Mouse (Mus musculus) heart, embryonic 12.5 days (tissue): ENCODE measurements around the gene Ppie. TPM values are rescaled to one million over a fixed set of nuclear protein-coding genes. Genes with fewer than 3 reads are reported as not detected.
"Not testable (repeated sequence)": the region's sequence is repeated elsewhere in the genome, so short reads cannot be mapped to it uniquely, and the experiment has no call there.

Experiments
- ATAC-seq: fragments of 200-750 bp; cut with Nextera tagmentation; 2 replicates; pipeline ENCODE4 v1.8.0; 2017; ENCODE audit warnings: moderate TSS enrichment, moderate library complexity; ENCODE audit not compliant: insufficient number of reproducible peaks, low FRiP score
- H3K27ac ChIP-seq: fragments of 300-500 bp; sonication (generic); 2 replicates; pipeline ENCODE4 v1.5.1; 2016; ENCODE audit warnings: mild to moderate bottlenecking, moderate library complexity; ENCODE audit not compliant: poor library complexity, severe bottlenecking
- H3K27me3 ChIP-seq: fragments of 300-500 bp; sonication (generic); replicated peaks from 2 replicates; pipeline ENCODE4 v1.6.1; 2016; ENCODE audit warnings: mild to moderate bottlenecking, moderate library complexity
- H3K36me3 ChIP-seq: fragments of 300-500 bp; sonication (generic); 2 replicates; pipeline ENCODE4 v1.6.1; 2016; ENCODE audit warnings: mild to moderate bottlenecking, moderate library complexity
- H3K4me1 ChIP-seq: fragments of 300-500 bp; sonication (generic); replicated peaks from 2 replicates; pipeline ENCODE4 v1.6.1; 2016; ENCODE audit warnings: mild to moderate bottlenecking
- H3K4me2 ChIP-seq: fragments of 300-500 bp; sonication (generic); 2 replicates; pipeline ENCODE4 v1.6.1; 2016; ENCODE audit warnings: mild to moderate bottlenecking, moderate library complexity
- H3K4me3 ChIP-seq: fragments of 300-500 bp; sonication (generic); 2 replicates; pipeline ENCODE4 v1.5.1; 2016; ENCODE audit warnings: mild to moderate bottlenecking
- H3K9ac ChIP-seq: fragments of 300-500 bp; sonication (generic); 2 replicates; pipeline ENCODE4 v1.6.1; 2016; ENCODE audit warnings: mild to moderate bottlenecking, moderate library complexity
- H3K9me3 ChIP-seq: fragments of 300-500 bp; sonication (generic); replicated peaks from 2 replicates; pipeline ENCODE4 v1.6.1; 2016; ENCODE audit warnings: mild to moderate bottlenecking, moderate library complexity
- WGBS: fragments of 180-500 bp; shearing (Covaris S2); methylation state at CpG from one replicate; pipeline ENCODE4 v1.1.7; 2016; 5-methylcytosine and 5-hydroxymethylcytosine counted together
- polyA plus RNA-seq: library from polyadenylated mRNA; unstranded; fragments of >200 nt; fragmentation: Nextera tagmentation; extraction: Ambion mirVana; gene quantifications from 2 replicates; pipeline ENCODE4 v1.2.1, GENCODE M21; 2016

The Ppie gene
- polyA plus RNA-seq: 54.0 and 59.3 TPM in 2 replicates

DNA sequence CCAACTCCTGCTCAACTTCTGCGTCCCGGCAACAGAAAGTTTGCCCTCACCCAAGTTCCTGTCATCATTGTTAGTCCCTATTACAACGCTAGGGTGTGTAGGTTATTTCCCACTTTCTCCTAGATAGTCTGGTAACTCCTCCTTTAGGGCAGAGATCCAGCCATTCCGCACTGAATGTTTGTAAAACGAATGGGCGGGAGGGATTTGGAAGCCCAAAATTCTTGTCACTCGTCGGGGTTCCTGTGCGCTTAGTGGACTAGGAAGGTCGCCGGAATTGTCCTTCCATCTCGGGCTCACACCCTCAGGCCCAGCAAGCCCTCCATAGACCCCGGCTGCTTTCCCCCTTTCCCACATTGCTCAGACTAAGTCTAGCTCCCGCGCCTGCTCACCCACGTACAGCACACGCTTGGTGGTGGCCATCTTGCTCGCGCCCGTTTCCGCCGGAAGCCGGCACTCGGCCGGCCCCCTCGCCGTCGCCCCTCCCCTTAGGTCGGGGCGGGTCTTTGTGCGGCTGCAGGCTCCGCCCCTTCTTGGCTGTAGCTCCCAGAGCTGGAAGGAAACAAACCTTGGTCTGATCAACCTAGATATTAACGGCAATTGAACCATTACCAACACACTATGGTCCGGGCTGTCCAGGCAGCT lies at the start of gene Ppie:
Ppie (minus strand) TSS at position 439 of the 642 bp plus-strand sequence.
- peak; percentile 94 for ATAC-seq
- peaks cover 14% of the 10 kb centered on the region for H3K4me1 ChIP-seq
- 0 out of 2 replicates have a peak, but pooled peaks cover 6% of the 10 kb centered on the region for H3K27me3 ChIP-seq
- H3K36me3 ChIP-seq: peaks cover 25% of the 10 kb centered on the region
- H3K4me3 ChIP-seq: peak within 1 kb of the TSS; percentile 62
- H3K9me3 ChIP-seq: no peaks in the 10 kb centered on the region
- peak within 1 kb of the TSS; percentile 65 for H3K27ac ChIP-seq
- peak within 1 kb of the TSS; percentile 65 for H3K9ac ChIP-seq
- peak within 1 kb of the TSS; percentile 93 for H3K4me2 ChIP-seq
- WGBS: under 1% methylated on average over 34 of the region's 34 CpGs

- ATAC-seq: no peak
- no peak overlapping the region for H3K9ac ChIP-seq
- no peaks in the 10 kb centered on the region for H3K36me3 ChIP-seq
- 0 out of 2 replicates have a peak, but pooled peaks cover under 1% of the 10 kb centered on the region for H3K9me3 ChIP-seq
- no peak overlapping the region for H3K27ac ChIP-seq
- WGBS: 55% methylated on average over 3 of the region's 3 CpGs
- H3K4me1 ChIP-seq: peaks cover 18% of the 10 kb centered on the region
- H3K27me3 ChIP-seq: peaks cover 100% of the 10 kb centered on the region
- no peak overlapping the region for H3K4me3 ChIP-seq
- H3K4me2 ChIP-seq: no peak overlapping the region
These were observed 45.1 kb upstream of the Ppie start for GRCm38 (mm10) chr4:123184816-123185215.

GRCm38 (mm10) chr4:123183239-123184056 lies 43.7 kb upstream of the Ppie start:
- ATAC-seq: peak; percentile 81
- Histone ChIP-seq H3K4me3 (peak overlapping the region; percentile 54), H3K27ac (no peak overlapping the region), H3K27me3 (peaks cover 97% of the 10 kb centered on the region), H3K9ac (peak overlapping the region; percentile 59), H3K9me3 (0 out of 2 replicates have a peak, but pooled peaks cover 5% of the 10 kb centered on the region), H3K36me3 (no peaks in the 10 kb centered on the region), H3K4me2 (peak overlapping the region; percentile 84), H3K4me1 (peaks cover 18% of the 10 kb centered on the region)
- WGBS: 10% methylated on average over 44 of the region's 44 CpGs

- WGBS: under 1% methylated on average over 44 of the region's 44 CpGs
These were observed 42.8 kb upstream of the Ppie start, which contains the start of gene Hpcal4 for GRCm38 (mm10) chr4:123182328-123183238. Gene Hpcal4 (plus strand): TSS chr4:123183227.

GRCm38 (mm10) chr4:123171811-123172210 lies 32.1 kb upstream of the Ppie start:
- Histone ChIP-seq H3K4me3 (no peak overlapping the region), H3K27ac (no peak overlapping the region), H3K4me1 (peaks cover 5% of the 10 kb centered on the region; the same call in 1 of the 2 replicates), H3K27me3 (peaks cover 38% of the 10 kb centered on the region), H3K4me2 (no peak overlapping the region), H3K9ac (no peak overlapping the region), H3K9me3 (peaks cover 8% of the 10 kb centered on the region), H3K36me3 (no peaks in the 10 kb centered on the region)
- ATAC-seq: no peak

More at GRCm38 (mm10) chr4:123182328-123183238, 42.8 kb upstream of the Ppie start, which contains the start of gene Hpcal4:
- peak; percentile 67 for ATAC-seq
- Histone ChIP-seq H3K4me1 (peaks cover 18% of the 10 kb centered on the region), H3K4me2 (peak within 1 kb of the TSS; percentile 84), H3K9me3 (0 out of 2 replicates have a peak, but pooled peaks cover 5% of the 10 kb centered on the region), H3K36me3 (no peaks in the 10 kb centered on the region), H3K4me3 (peak within 1 kb of the TSS; percentile 54), H3K27ac (no peak within 1 kb of the TSS), H3K27me3 (peaks cover 95% of the 10 kb centered on the region), H3K9ac (peak within 1 kb of the TSS; percentile 59)

DNA sequence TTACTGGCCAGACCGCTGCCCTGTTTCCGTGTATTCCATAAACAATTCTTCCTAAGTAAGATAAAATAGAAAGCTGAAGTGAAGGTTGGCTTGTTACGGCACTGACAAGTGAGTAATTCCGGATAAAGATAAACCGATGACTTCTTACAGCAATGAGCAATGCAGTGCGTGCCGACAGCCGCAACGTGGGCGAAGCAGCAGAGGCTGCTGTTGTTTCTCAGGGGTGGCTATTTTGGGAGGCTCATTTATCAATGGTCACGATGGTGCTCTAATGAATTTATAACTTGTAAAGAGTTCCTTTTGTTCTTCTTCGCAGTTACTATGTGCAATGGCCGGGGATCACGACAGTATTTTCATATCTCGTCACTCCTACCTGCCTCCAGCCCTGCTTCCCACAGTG lies 24.4 kb upstream of the Ppie start:
- WGBS: 41% methylated on average over 15 of the region's 15 CpGs
- peaks cover 19% of the 10 kb centered on the region for H3K4me1 ChIP-seq
- peak overlapping the region; percentile 28 for H3K4me2 ChIP-seq
- H3K27me3 ChIP-seq: peaks cover 23% of the 10 kb centered on the region
- H3K9me3 ChIP-seq: peaks cover 2% of the 10 kb centered on the region
- ATAC-seq: no peak
- no peak overlapping the region for H3K9ac ChIP-seq
- H3K4me3 ChIP-seq: no peak overlapping the region
- H3K27ac ChIP-seq: no peak overlapping the region
- no peaks in the 10 kb centered on the region for H3K36me3 ChIP-seq

- no peaks in the 10 kb centered on the region for H3K9me3 ChIP-seq
- 0 out of 2 replicates have a peak overlapping the region, but pooled peaks have one; percentile 53 for H3K9ac ChIP-seq
- peaks cover 19% of the 10 kb centered on the region for H3K4me1 ChIP-seq
These were observed 22.7 kb upstream of the Ppie start for GRCm38 (mm10) chr4:123162305-123162917.

DNA sequence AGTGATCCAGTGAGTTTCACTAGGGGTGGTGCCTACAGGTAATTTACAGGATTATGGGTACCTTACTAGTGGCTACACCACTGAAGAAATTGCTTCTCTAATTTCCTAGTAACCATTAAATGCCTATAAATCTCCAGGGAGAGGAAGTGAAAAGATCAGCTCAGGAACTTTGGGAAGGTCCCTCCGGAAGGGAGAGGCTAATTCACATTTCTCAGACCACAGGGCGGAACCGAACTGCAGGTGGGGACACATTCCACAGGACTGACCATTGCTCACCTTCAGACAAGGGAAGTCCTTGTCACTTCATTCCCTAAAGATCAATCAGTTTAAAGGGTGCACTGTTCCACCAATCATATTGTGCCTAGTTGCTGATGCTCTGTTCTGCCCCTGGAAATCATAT lies 21.5 kb upstream of the Ppie start:
- H3K9me3 ChIP-seq, ATAC-seq, H3K4me3 ChIP-seq, H3K9ac ChIP-seq, H3K4me2 ChIP-seq, H3K27ac ChIP-seq, H3K36me3 ChIP-seq: not testable (repeated sequence)
- peaks cover 19% of the 10 kb centered on the region for H3K4me1 ChIP-seq
- 83% methylated on average over 3 of the region's 3 CpGs for WGBS
- H3K27me3 ChIP-seq: peaks cover 30% of the 10 kb centered on the region

More at GRCm38 (mm10) chr4:123162305-123162917, 22.7 kb upstream of the Ppie start:
- ATAC-seq: no peak
- 11% methylated on average over 15 of the region's 15 CpGs for WGBS
- Histone ChIP-seq H3K27me3 (peaks cover 30% of the 10 kb centered on the region), H3K4me2 (peak overlapping the region; percentile 63), H3K4me3 (peak overlapping the region; percentile 15; the same call in 1 of the 2 replicates), H3K36me3 (no peaks in the 10 kb centered on the region), H3K27ac (no peak overlapping the region)

DNA sequence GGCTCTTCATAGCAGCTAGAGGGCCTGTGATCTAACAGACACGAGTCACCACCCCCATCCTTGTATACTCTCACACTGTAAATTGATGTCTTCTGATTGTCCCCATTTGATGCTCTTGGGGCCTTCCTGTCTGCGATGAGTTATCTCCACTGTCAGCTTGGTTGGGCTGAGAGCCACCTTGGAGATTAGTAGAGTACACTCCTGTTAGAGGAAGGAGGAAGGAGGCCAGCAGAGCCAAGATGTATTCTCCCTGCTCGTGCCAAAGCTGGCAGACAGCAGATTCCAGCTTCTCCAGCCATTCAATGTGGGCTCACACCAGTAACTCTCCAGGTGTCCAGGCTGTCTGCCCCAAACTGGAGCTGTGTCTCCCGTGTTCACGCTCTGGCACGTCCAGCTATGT lies 20.8 kb upstream of the Ppie start:
- H3K9me3 ChIP-seq: no peaks in the 10 kb centered on the region
- 75% methylated on average over 6 of the region's 6 CpGs for WGBS
- H3K4me3 ChIP-seq: no peak overlapping the region

DNA sequence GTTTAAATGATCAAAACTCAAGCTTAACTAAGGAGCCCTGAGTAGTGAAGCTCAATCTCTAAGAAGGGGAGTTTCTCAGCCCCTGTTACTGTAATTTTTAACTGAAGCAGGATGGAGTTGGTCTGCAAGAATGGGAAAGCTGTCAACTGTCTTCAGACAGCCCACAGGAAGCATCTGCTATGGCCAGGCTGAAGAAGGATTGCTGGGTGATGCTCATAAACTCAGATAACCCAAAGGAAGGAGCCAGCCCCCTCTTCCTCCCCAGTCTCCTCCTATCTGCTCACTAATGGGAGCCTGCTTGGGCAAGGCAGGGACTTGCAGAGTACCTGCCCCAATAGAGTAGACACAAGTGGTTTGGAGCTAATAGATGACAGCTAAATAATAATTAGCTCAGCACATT lies 16.1 kb upstream of the Ppie start:
- H3K9ac ChIP-seq: no peak overlapping the region
- H3K27me3 ChIP-seq: peaks cover 19% of the 10 kb centered on the region
- 0 out of 2 replicates have a peak, but pooled peaks cover 4% of the 10 kb centered on the region for H3K4me1 ChIP-seq
- no peak overlapping the region for H3K4me3 ChIP-seq
- no peaks in the 10 kb centered on the region for H3K9me3 ChIP-seq
- no peak overlapping the region for H3K27ac ChIP-seq
- no peaks in the 10 kb centered on the region for H3K36me3 ChIP-seq
- no peak for ATAC-seq
- H3K4me2 ChIP-seq: no peak overlapping the region

More for the DNA sequence above, 20.8 kb upstream of the Ppie start:
- H3K9ac ChIP-seq: no peak overlapping the region
- no peak for ATAC-seq
- H3K27ac ChIP-seq: no peak overlapping the region
- H3K4me2 ChIP-seq: no peak overlapping the region
- no peaks in the 10 kb centered on the region for H3K36me3 ChIP-seq
- peaks cover 30% of the 10 kb centered on the region for H3K27me3 ChIP-seq
- H3K4me1 ChIP-seq: peaks cover 19% of the 10 kb centered on the region
